Mouse (Mus musculus): ENCODE results near the gene Rell1.

Rell1 gene

GRCm38 (mm10) chr5:63968443-63969415, at the start of gene Rell1:
TSS of gene Rell1 (minus strand) at chr5:63968897.
- DNase-seq (ENCODE audit: low read depth, low spot score): peak; percentile 95

- no peak for DNase-seq (ENCODE audit: low read depth, low spot score)
Measured at GRCm38 (mm10) chr5:64012596-64013366, 44.1 kb upstream of the Rell1 start.

GRCm38 (mm10) chr5:64006548-64006947, 37.9 kb upstream of the Rell1 start:
- no peak for DNase-seq (ENCODE audit: low read depth, low spot score)

- DNase-seq (ENCODE audit: low read depth, low spot score): no peak
Measured at GRCm38 (mm10) chr5:64003302-64003701, 34.6 kb upstream of the Rell1 start.

- no peak for DNase-seq (ENCODE audit: low read depth, low spot score)
Measured at GRCm38 (mm10) chr5:63993865-63994264, 25.2 kb upstream of the Rell1 start.

GRCm38 (mm10) chr5:63990675-63991074, 22.0 kb upstream of the Rell1 start:
- DNase-seq (ENCODE audit: low read depth, low spot score): no peak

GRCm38 (mm10) chr5:63986337-63986736, 17.6 kb upstream of the Rell1 start:
- DNase-seq (ENCODE audit: low read depth, low spot score): no peak

GRCm38 (mm10) chr5:63982296-63982695, 13.6 kb upstream of the Rell1 start:
- no peak for DNase-seq (ENCODE audit: low read depth, low spot score)

GRCm38 (mm10) chr5:63970991-63971390, 2.3 kb upstream of the Rell1 start:
- DNase-seq (ENCODE audit: low read depth, low spot score): no peak

GRCm38 (mm10) chr5:63970281-63970732, 1.6 kb upstream of the Rell1 start:
- DNase-seq (ENCODE audit: low read depth, low spot score): no peak

- DNase-seq (ENCODE audit: low read depth, low spot score): no peak
Measured at GRCm38 (mm10) chr5:63969476-63970112, 897 bp upstream of the Rell1 start.

GRCm38 (mm10) chr5:63967591-63968141, 1.0 kb downstream of the Rell1 start:
- DNase-seq (ENCODE audit: low read depth, low spot score): peak; percentile 38

- no peak for DNase-seq (ENCODE audit: low read depth, low spot score)
Measured at GRCm38 (mm10) chr5:63966379-63966778, 2.3 kb downstream of the Rell1 start.

GRCm38 (mm10) chr5:63965946-63966345, 2.8 kb downstream of the Rell1 start:
- DNase-seq (ENCODE audit: low read depth, low spot score): no peak

- no peak for DNase-seq (ENCODE audit: low read depth, low spot score)
Measured at GRCm38 (mm10) chr5:63964576-63964975, 4.1 kb downstream of the Rell1 start.

GRCm38 (mm10) chr5:63961726-63962125, 7.0 kb downstream of the Rell1 start:
- DNase-seq (ENCODE audit: low read depth, low spot score): no peak

GRCm38 (mm10) chr5:63960565-63960964, 8.1 kb downstream of the Rell1 start:
- DNase-seq (ENCODE audit: low read depth, low spot score): no peak

- DNase-seq (ENCODE audit: low read depth, low spot score): no peak
Measured at GRCm38 (mm10) chr5:63958963-63959708, 9.6 kb downstream of the Rell1 start.

GRCm38 (mm10) chr5:63957607-63958006, 11.1 kb downstream of the Rell1 start:
- peak; percentile 89 for DNase-seq (ENCODE audit: low read depth, low spot score)

- no peak for DNase-seq (ENCODE audit: low read depth, low spot score)
Measured at GRCm38 (mm10) chr5:63956411-63956810, 12.3 kb downstream of the Rell1 start.
